Mouse (Mus musculus) gastrocnemius, postnatal 14 days (tissue): ENCODE results near the gene S100a10. TPM values are rescaled to one million over a fixed set of nuclear protein-coding genes. Genes with fewer than 3 reads are reported as not detected.

Experiments
- total RNA-seq, 2 experiments: library from RNA; stranded (reverse); gene quantifications; 2 replicates each; pipeline ENCODE4 v1.2.3; 2021

S100a10 gene
- total RNA-seq, 2 experiments from 2014 or later, result 102 to 107 TPM

Other genes with a start within 250 kb of the S100a10 start
- gene Hrnr, start 235.3 kb upstream of the S100a10 start, total RNA-seq, result not detected
- not detected for gene Rptn, start 161.4 kb upstream of the S100a10 start, total RNA-seq
- under 1 TPM in 1 of 2 experiments, not detected in 1; 0.07 TPM for gene Tchh, start 112.8 kb upstream of the S100a10 start, total RNA-seq
- gene Tchhl1, start 86.3 kb upstream of the S100a10 start, total RNA-seq, result not detected
- gene S100a11, start 34.6 kb upstream of the S100a10 start, total RNA-seq, result 100 to 1,000 TPM; 101 to 110 TPM
- gene Tdpoz2, start 97.6 kb downstream of the S100a10 start, total RNA-seq, result not detected
- gene Tdpoz1, start 121.2 kb downstream of the S100a10 start, total RNA-seq, result not detected
- gene Gm37596, start 138.0 kb downstream of the S100a10 start, total RNA-seq, result not detected
- not detected for gene Gm5773, start 217.9 kb downstream of the S100a10 start, total RNA-seq
- gene Tdpoz4, start 241.3 kb downstream of the S100a10 start, total RNA-seq, result not detected